Mouse (Mus musculus) cerebellum, adult 18-20 months (tissue): ENCODE measurements around the gene Pou5f1.
"Not testable (repeated sequence)": the region's sequence is repeated elsewhere in the genome, so short reads cannot be mapped to it uniquely, and the experiment has no call there.

ENCODE experiments used
- DNase-seq, 2 experiments: peaks; one replicate each; pipeline ENCODE4 v3.0.0; 2021

Pou5f1 gene

GRCm38 (mm10) chr17:35505776-35506175 is at the start of gene Pou5f1:
Gene Pou5f1 (plus strand): TSS chr17:35506018.
- DNase-seq, result no peak

GRCm38 (mm10) chr17:35458247-35458646 is 47.6 kb upstream of the Pou5f1 start:
- DNase-seq, result not testable (repeated sequence)

GRCm38 (mm10) chr17:35460513-35461341 is 45.1 kb upstream of the Pou5f1 start:
- not testable (repeated sequence) for DNase-seq

- not testable (repeated sequence) for DNase-seq
These were observed 40.2 kb upstream of the Pou5f1 start for GRCm38 (mm10) chr17:35465651-35466050.

GRCm38 (mm10) chr17:35468936-35469335 is 36.9 kb upstream of the Pou5f1 start:
- not testable (repeated sequence) for DNase-seq

GRCm38 (mm10) chr17:35469842-35470751 is 35.7 kb upstream of the Pou5f1 start, which contains the start of gene H2-Q10:
Gene H2-Q10 (plus strand): TSS chr17:35470089.
- DNase-seq, result no peak

GRCm38 (mm10) chr17:35484066-35484465 is 21.8 kb upstream of the Pou5f1 start:
- peak; percentile 39 to 69 for DNase-seq

GRCm38 (mm10) chr17:35485702-35486101 is 20.1 kb upstream of the Pou5f1 start:
- no peak for DNase-seq

- DNase-seq, result no peak
These were observed 19.1 kb upstream of the Pou5f1 start for GRCm38 (mm10) chr17:35486726-35487125.

- no peak for DNase-seq
These were observed 17.8 kb upstream of the Pou5f1 start for GRCm38 (mm10) chr17:35488041-35488440.

GRCm38 (mm10) chr17:35490320-35490719 is 15.5 kb upstream of the Pou5f1 start:
- no peak for DNase-seq

- DNase-seq, result no peak
These were observed 8.7 kb upstream of the Pou5f1 start for GRCm38 (mm10) chr17:35497124-35497523.

GRCm38 (mm10) chr17:35502226-35502625 is 3.6 kb upstream of the Pou5f1 start:
- no peak for DNase-seq

- no peak for DNase-seq
These were observed 3.1 kb upstream of the Pou5f1 start for GRCm38 (mm10) chr17:35502762-35503161.

- DNase-seq, result no peak
These were observed 2.0 kb upstream of the Pou5f1 start for GRCm38 (mm10) chr17:35503849-35504248.

GRCm38 (mm10) chr17:35504628-35505481 is 963 bp upstream of the Pou5f1 start:
- no peak for DNase-seq

GRCm38 (mm10) chr17:35506881-35507280 is 1.1 kb downstream of the Pou5f1 start:
- no peak for DNase-seq

- no peak for DNase-seq
These were observed 1.9 kb downstream of the Pou5f1 start for GRCm38 (mm10) chr17:35507556-35508260.

- not testable (repeated sequence) for DNase-seq
These were observed 2.5 kb downstream of the Pou5f1 start for GRCm38 (mm10) chr17:35508279-35508678.

- no peak for DNase-seq
These were observed 3.5 kb downstream of the Pou5f1 start for GRCm38 (mm10) chr17:35509284-35509683.

- peak in 1 of 2 experiments; percentile 18 for DNase-seq
These were observed 7.3 kb downstream of the Pou5f1 start for GRCm38 (mm10) chr17:35512916-35513626.
